ENCODE assay signal across 11 mouse cellular contexts in the genomic region with DNA sequence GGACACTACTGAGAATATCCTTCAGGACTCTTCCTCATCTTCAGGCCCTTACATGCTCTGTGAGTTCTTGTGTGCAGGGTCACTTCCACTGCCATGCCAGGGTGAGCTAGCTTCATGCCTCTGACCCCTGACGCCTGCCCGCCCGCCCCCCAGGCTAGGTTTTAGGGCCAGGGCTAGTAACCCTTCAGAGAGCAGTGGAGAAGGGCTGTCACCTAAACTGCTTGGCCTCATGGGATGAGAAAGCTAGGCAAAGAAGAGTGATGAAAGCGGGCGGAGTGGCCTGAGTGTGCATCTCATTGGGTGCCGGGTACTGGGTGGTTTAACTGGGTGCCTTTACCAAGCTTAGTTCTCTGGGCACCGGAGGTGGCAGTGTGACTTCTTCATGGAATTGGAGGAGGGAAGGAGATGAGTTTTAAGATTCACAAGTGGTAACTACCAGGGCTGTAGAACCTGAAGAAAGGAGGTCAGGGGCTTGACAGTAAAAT. TPM values are rescaled to one million over a fixed set of nuclear protein-coding genes. Genes with fewer than 3 reads are reported as not detected.
DNase-seq lines count a peak whose midpoint lies in the region; ATAC-seq and TF ChIP-seq lines count a peak whose summit lies in the region.
"Had no signal": no experiment of that assay in that cellular context is flagged by ENCODE, and none has a peak within 500 bp of the region (broad histone marks: within the 10 kb centered on the region; RNA-seq: fewer than 3 reads in every experiment).

No protein-coding gene starts in this region.

- no peak for DNase-seq in lung, embryonic 14.5 days
- DNase-seq in lung, adult 2 months: no peak
- no peak for DNase-seq in forebrain, postnatal 0 days
- DNase-seq in liver (peak; percentile 65), MN1 (ENCODE audit: low spot score) (no peak)
- no peak for DNase-seq in left cerebral cortex, postnatal 14 days (ENCODE audit: low spot score in 2 of 2)
- DNase-seq in frontal cortex, postnatal 10 days (ENCODE audit: low spot score in 2 of 2): no peak
- DNase-seq: cerebellum, adult 18-20 months had no signal

- H3K9me3 ChIP-seq in lung, embryonic 14.5 days (ENCODE audit: low read depth, low read length): no peaks in the 10 kb centered on the region
- H3K9me3 ChIP-seq in forebrain, postnatal 0 days (ENCODE audit: low read length): no peaks in the 10 kb centered on the region
- no peaks in the 10 kb centered on the region for H3K9me3 ChIP-seq in stomach, embryonic 15.5 days

- 74% methylated on average over 7 of the region's 7 CpGs for WGBS in lung, embryonic 14.5 days
- 68% methylated on average over 7 of the region's 7 CpGs for WGBS in lung, adult 2 months
- WGBS in forebrain, postnatal 0 days: 83% methylated on average over 7 of the region's 7 CpGs
- WGBS in stomach, embryonic 15.5 days: 75% methylated on average over 7 of the region's 7 CpGs

- ATAC-seq in lung, embryonic 14.5 days (ENCODE audit: insufficient read depth): no peak
- no peak for ATAC-seq in forebrain, postnatal 0 days
- ATAC-seq in stomach, embryonic 15.5 days (ENCODE audit: insufficient read depth, low FRiP score, low read depth): no peak

- peaks cover 42% of the 10 kb centered on the region for H3K36me3 ChIP-seq in lung, embryonic 14.5 days (ENCODE audit: insufficient read depth)
- H3K36me3 ChIP-seq in forebrain, postnatal 0 days (ENCODE audit: insufficient read depth): 0 out of 2 replicates have a peak, but pooled peaks cover 5% of the 10 kb centered on the region
- H3K36me3 ChIP-seq in stomach, embryonic 15.5 days: peaks cover 33% of the 10 kb centered on the region

- no peak for TF ChIP-seq CTCF in lung, embryonic 14.5 days (IDR thresholded peaks at IDR 0.05; ENCODE audit: low read depth)
- no peak for TF ChIP-seq CTCF in lung, adult 2 months (IDR thresholded peaks at IDR 0.05; ENCODE audit: insufficient read depth, low read length)
- TF ChIP-seq CTCF in forebrain, postnatal 0 days (IDR thresholded peaks at IDR 0.05; ENCODE audit: low read depth): no peak

- no peak overlapping the region for H3K27ac ChIP-seq in lung, embryonic 14.5 days (ENCODE audit: low read depth)
- no peak overlapping the region for H3K27ac ChIP-seq in forebrain, postnatal 0 days (ENCODE audit: low read depth, low read length)
- peak overlapping the region; percentile 89 for H3K27ac ChIP-seq in stomach, embryonic 15.5 days
- H3K27ac ChIP-seq: heart, adult 2 months had no signal

- peak overlapping the region; percentile 92 for H3K4me3 ChIP-seq in lung, embryonic 14.5 days (ENCODE audit: low read depth, low read length)
- H3K4me3 ChIP-seq in lung, adult 2 months (replicated peaks; ENCODE audit: extremely low read depth, low read depth, low read length): no peak overlapping the region
- no peak overlapping the region for H3K4me3 ChIP-seq in forebrain, postnatal 0 days (ENCODE audit: low read depth, low read length)
- H3K4me3 ChIP-seq in stomach, embryonic 15.5 days (replicated peaks): peak overlapping the region; percentile 91
- H3K4me3 ChIP-seq: heart, adult 2 months had no signal

- TF ChIP-seq POLR2A in lung, adult 2 months (IDR thresholded peaks at IDR 0.05; ENCODE audit: borderline replicate concordance, extremely low read depth, low read depth, low read length): no peak

- H3K9ac ChIP-seq in lung, embryonic 14.5 days: peak overlapping the region; percentile 92; the same call in 1 of the 2 replicates
- no peak overlapping the region for H3K9ac ChIP-seq in forebrain, postnatal 0 days
- no peak overlapping the region; the same call in 1 of the 2 replicates for H3K9ac ChIP-seq in stomach, embryonic 15.5 days

- peaks cover 25% of the 10 kb centered on the region for H3K4me1 ChIP-seq in lung, embryonic 14.5 days (ENCODE audit: insufficient read depth)
- 0 out of 2 replicates have a peak, but pooled peaks cover 2% of the 10 kb centered on the region for H3K4me1 ChIP-seq in lung, adult 2 months (ENCODE audit: control insufficient read depth, insufficient read depth, low read length)
- peaks cover 19% of the 10 kb centered on the region for H3K4me1 ChIP-seq in forebrain, postnatal 0 days (ENCODE audit: insufficient read depth)
- peaks cover 43% of the 10 kb centered on the region for H3K4me1 ChIP-seq in stomach, embryonic 15.5 days

- no peaks in the 10 kb centered on the region for H3K27me3 ChIP-seq in lung, embryonic 14.5 days (ENCODE audit: insufficient read depth, low read length)
- no peaks in the 10 kb centered on the region for H3K27me3 ChIP-seq in forebrain, postnatal 0 days (ENCODE audit: insufficient read depth, low read length)
- H3K27me3 ChIP-seq in stomach, embryonic 15.5 days (replicated peaks): no peaks in the 10 kb centered on the region

- H3K4me2 ChIP-seq in lung, embryonic 14.5 days: peak overlapping the region; percentile 97
- peak overlapping the region; percentile 65 for H3K4me2 ChIP-seq in forebrain, postnatal 0 days (ENCODE audit: low read depth)
- H3K4me2 ChIP-seq in stomach, embryonic 15.5 days: peak overlapping the region; percentile 75

- intact Hi-C loops in left cerebral cortex, postnatal 14 days (cut with DNase I): loop anchor here (5.0 kb wide), 1 partner anchor 65 kb away; no protein-coding TSS in a partner anchor

RNA-seq across cellular contexts. Expression of gene Nt5dc2, which starts 1.7 kb away (rescaled TPM):
- polyA plus RNA-seq in lung, embryonic 14.5 days (2014; fragmentation: Nextera tagmentation; extraction: Ambion mirVana): 476 and 510 TPM in 2 replicates
- polyA plus RNA-seq in lung, adult 2 months (2012; rRNA removed): 147 and 266 TPM in 2 replicates
- 65.8 and 80.3 TPM in 2 replicates for total RNA-seq in forebrain, postnatal 0 days (2014; rRNA removed)
- 104 and 107 TPM in 2 replicates for polyA plus RNA-seq in forebrain, postnatal 0 days (2015; fragmentation: Nextera tagmentation; extraction: Ambion mirVana)
- polyA plus RNA-seq in stomach, embryonic 15.5 days (2015; fragmentation: Nextera tagmentation; extraction: Ambion mirVana): 367 and 372 TPM in 2 replicates
- 1 to 10 TPM; 5.7 to 6.4 TPM for total RNA-seq in left cerebral cortex, postnatal 14 days (2021)
- total RNA-seq: monocyte, adult 5-6 weeks had no signal

RNA-seq across cellular contexts. Expression of gene Smim4, which starts 3.8 kb away (rescaled TPM):
- polyA plus RNA-seq in lung, embryonic 14.5 days (2014; fragmentation: Nextera tagmentation; extraction: Ambion mirVana): 60.9 and 74.3 TPM in 2 replicates
- polyA plus RNA-seq in lung, adult 2 months (2012; rRNA removed): 58.1 and 70.0 TPM in 2 replicates
- total RNA-seq in forebrain, postnatal 0 days (2014; rRNA removed): 9.9 and 16.6 TPM in 2 replicates
- polyA plus RNA-seq in forebrain, postnatal 0 days (2015; fragmentation: Nextera tagmentation; extraction: Ambion mirVana): 49.1 and 82.7 TPM in 2 replicates
- polyA plus RNA-seq in stomach, embryonic 15.5 days (2015; fragmentation: Nextera tagmentation; extraction: Ambion mirVana): 70.9 and 77.2 TPM in 2 replicates
- total RNA-seq in left cerebral cortex, postnatal 14 days (2021): 10 to 100 TPM; 27.3 to 28.2 TPM

RNA-seq across cellular contexts. Expression of gene Stab1, which starts 35.9 kb away (rescaled TPM):
- 64.4 and 71.3 TPM in 2 replicates for polyA plus RNA-seq in lung, embryonic 14.5 days (2014; fragmentation: Nextera tagmentation; extraction: Ambion mirVana)
- polyA plus RNA-seq in lung, adult 2 months (2012; rRNA removed): 114 and 136 TPM in 2 replicates
- total RNA-seq in forebrain, postnatal 0 days (2014; rRNA removed): 21.9 and 23.3 TPM in 2 replicates
- 7.7 and 11.4 TPM in 2 replicates for polyA plus RNA-seq in forebrain, postnatal 0 days (2015; fragmentation: Nextera tagmentation; extraction: Ambion mirVana)
- polyA plus RNA-seq in stomach, embryonic 15.5 days (2015; fragmentation: Nextera tagmentation; extraction: Ambion mirVana): 35.0 and 38.5 TPM in 2 replicates
- 10 to 100 TPM; 26.8 to 31.4 TPM for total RNA-seq in left cerebral cortex, postnatal 14 days (2021)
- total RNA-seq: monocyte, adult 5-6 weeks had no signal

Comparison
In these comparisons a context has a peak if more than half of its experiments do, and no peak if none do; other contexts are left out.
1. H3K4me3 ChIP-seq: peak in lung, embryonic 14.5 days (single experiment) and stomach, embryonic 15.5 days (single experiment); none in lung, adult 2 months (single experiment) and forebrain, postnatal 0 days (single experiment).
2. Peak in every context shown above with its lines, with median percentiles within 50 percentile points of each other: H3K4me2 ChIP-seq.